Mouse (Mus musculus) right cerebral cortex, postnatal 14 days (tissue): Measurements from ENCODE around the gene Myo18b.

Source experiments
- DNase-seq: peaks from one replicate; pipeline ENCODE4 v3.0.0; 2022

Gene Myo18b

GRCm38 (mm10) chr5:112876846-112877390, 19.2 kb downstream of the Myo18b start:
- no peak for DNase-seq

- no peak for DNase-seq
These were observed 23.2 kb downstream of the Myo18b start for GRCm38 (mm10) chr5:112872999-112873398.

- DNase-seq: peak; percentile 87
These were observed 25.4 kb downstream of the Myo18b start for GRCm38 (mm10) chr5:112870729-112871128.

- DNase-seq: no peak
These were observed 27.5 kb downstream of the Myo18b start for GRCm38 (mm10) chr5:112868620-112869019.

GRCm38 (mm10) chr5:112864719-112865367, 31.3 kb downstream of the Myo18b start:
- peak; percentile 52 for DNase-seq

- DNase-seq: no peak
These were observed 36.7 kb downstream of the Myo18b start for GRCm38 (mm10) chr5:112859379-112860035.

- DNase-seq: peak; percentile 75
These were observed 43.0 kb downstream of the Myo18b start for GRCm38 (mm10) chr5:112853179-112853578.

- no peak for DNase-seq
These were observed 44.8 kb downstream of the Myo18b start for GRCm38 (mm10) chr5:112851389-112851788.

GRCm38 (mm10) chr5:112848586-112849280, 47.4 kb downstream of the Myo18b start:
- peak; percentile 57 for DNase-seq

GRCm38 (mm10) chr5:112847985-112848542, 48.1 kb downstream of the Myo18b start:
- DNase-seq: no peak

- DNase-seq: no peak
These were observed 50.0 kb downstream of the Myo18b start for GRCm38 (mm10) chr5:112846146-112846545.

GRCm38 (mm10) chr5:112844460-112844859, 51.7 kb downstream of the Myo18b start:
- no peak for DNase-seq

GRCm38 (mm10) chr5:112843676-112844257, 52.4 kb downstream of the Myo18b start:
- DNase-seq: no peak

GRCm38 (mm10) chr5:112842696-112843095, 53.5 kb downstream of the Myo18b start:
- DNase-seq: no peak

GRCm38 (mm10) chr5:112841850-112842249, 54.3 kb downstream of the Myo18b start:
- DNase-seq: no peak

- DNase-seq: no peak
These were observed 61.3 kb downstream of the Myo18b start for GRCm38 (mm10) chr5:112834896-112835295.

- no peak for DNase-seq
These were observed 62.3 kb downstream of the Myo18b start for GRCm38 (mm10) chr5:112833866-112834265.

- DNase-seq: no peak
These were observed 70.9 kb downstream of the Myo18b start for GRCm38 (mm10) chr5:112825091-112825794.

- DNase-seq: no peak
These were observed 71.8 kb downstream of the Myo18b start for GRCm38 (mm10) chr5:112824376-112824775.

- no peak for DNase-seq
These were observed 73.7 kb downstream of the Myo18b start for GRCm38 (mm10) chr5:112822426-112822825.

GRCm38 (mm10) chr5:112815051-112815450, 81.1 kb downstream of the Myo18b start:
- DNase-seq: no peak

GRCm38 (mm10) chr5:112807629-112808028, 88.5 kb downstream of the Myo18b start:
- DNase-seq: no peak
